Mouse (Mus musculus) small intestine, adult 2 months (tissue): ENCODE data around the gene Msi1.
"Not testable (repeated sequence)": the region's sequence is repeated elsewhere in the genome, so short reads cannot be mapped to it uniquely, and the experiment has no call there.

Source experiments
- CTCF ChIP-seq: fragments of 200-500 bp; IDR thresholded peaks from 2 replicates; pipeline ENCODE4 v1.5.1; 2012; ENCODE audit warnings: low read depth, mild to moderate bottlenecking, control low read depth, inconsistent platforms, low read length, moderate library complexity, mixed read lengths; ENCODE audit not compliant: insufficient replicate concordance, insufficient read length; ENCODE audit errors: extremely low read depth
- POLR2A ChIP-seq: fragments of 200-500 bp; IDR thresholded peaks from 2 replicates; pipeline ENCODE4 v1.6.1; 2012; ENCODE audit warnings: low read depth, mild to moderate bottlenecking, control low read depth, inconsistent platforms, low read length, moderate library complexity

- peak; percentile 45; the same call in 1 of the 2 replicates for TF ChIP-seq CTCF
- TF ChIP-seq POLR2A: not testable (repeated sequence)
These were observed 13.3 kb downstream of the Msi1 start for GRCm38 (mm10) chr5:115442663-115443062.
